Mouse (Mus musculus): ENCODE results near the gene Lrig3.
A peak's percentile ranks its signal among the peaks of the same experiment; 100 is the strongest.

The Lrig3 gene

DNA sequence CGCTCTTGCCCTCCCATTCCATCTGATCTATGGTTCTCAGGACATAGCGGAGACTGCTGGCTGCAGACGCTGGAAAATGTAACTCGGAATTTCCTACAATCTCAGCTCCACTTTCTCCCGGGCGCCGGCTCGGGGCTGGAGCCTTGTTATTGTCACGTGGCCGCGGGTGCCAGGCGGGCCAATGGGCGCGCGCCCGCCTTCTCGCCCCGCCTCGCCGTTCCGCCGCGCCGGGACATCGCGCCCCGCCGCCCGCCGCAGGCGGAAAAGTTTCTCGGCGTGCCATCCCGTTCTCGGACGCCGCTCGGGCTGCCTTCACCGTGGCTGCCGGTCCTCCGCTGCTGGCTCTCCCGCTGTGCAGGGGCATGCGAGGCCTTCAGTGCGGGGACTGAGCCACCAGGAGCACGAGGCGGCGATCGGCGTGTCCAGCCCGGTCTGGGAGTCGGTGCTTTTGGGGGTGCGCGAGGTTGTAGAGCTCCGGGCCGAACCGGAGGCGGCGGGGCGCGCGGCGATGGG is at the start of gene Lrig3:
Gene Lrig3 (plus strand): TSS at position 201 of the 513 bp plus-strand sequence.
- DNase-seq = peak; percentile 20

- DNase-seq = no peak
Measured at GRCm38 (mm10) chr10:125916781-125917180, 49.2 kb upstream of the Lrig3 start.

- no peak for DNase-seq
Measured at GRCm38 (mm10) chr10:125917436-125917871, 48.5 kb upstream of the Lrig3 start.

DNA sequence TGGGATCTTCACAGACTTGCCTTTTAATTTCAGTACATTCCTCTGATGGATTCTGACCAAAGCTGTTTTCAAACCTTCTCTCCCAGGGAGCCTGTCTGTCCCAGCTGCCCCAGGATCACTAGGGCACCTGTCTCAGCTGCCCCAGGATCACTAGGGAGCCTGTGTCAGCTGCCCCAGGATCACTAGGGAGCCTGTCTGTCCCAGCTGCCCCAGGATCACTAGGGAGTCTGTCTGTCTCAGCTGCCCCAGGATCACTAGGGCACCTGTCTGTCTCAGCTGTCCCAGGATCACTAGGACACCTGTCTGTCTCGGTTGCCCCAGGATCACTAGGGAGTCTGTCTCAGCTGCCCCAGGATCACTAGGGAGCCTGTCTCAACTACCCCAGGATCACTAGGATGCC is 47.0 kb upstream of the Lrig3 start:
- no peak for DNase-seq

DNA sequence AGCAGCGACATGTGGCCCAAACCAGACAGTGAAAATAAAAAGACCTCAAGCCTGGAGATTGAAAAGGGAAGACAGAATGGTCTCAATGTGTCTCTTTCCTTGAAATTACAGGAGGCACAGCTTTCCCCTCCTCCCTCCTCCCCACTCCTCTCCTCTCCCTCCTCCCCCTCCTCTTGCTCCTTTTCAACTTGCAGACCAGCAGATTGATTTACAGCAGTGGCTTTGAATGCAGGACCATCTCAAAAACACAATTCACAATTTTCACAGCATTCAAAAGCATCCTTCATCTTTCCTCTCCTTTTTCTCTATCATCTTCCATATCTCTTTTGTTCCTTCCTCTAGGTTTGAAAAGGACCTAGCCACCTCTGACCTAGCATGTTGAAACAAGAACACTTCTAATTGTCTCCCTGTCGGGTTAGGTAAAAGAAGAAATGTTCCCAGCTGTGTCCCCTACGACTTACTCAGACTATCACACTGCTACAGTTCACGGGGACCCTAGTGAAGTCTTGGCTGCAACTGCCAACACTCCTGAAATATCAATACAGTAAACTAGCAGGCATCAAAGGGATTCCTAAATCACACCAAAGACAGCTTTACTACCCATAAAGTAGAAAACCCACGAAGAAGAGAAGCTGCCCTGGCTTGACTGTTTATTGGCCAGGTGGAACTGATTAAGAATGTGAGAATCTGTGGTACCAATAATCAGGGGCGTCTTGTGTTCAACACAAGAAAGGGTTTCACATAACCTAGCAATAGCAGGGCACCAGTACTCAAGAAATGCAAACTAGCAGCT is 44.1 kb upstream of the Lrig3 start:
- DNase-seq = no peak

- no peak for DNase-seq
Measured at GRCm38 (mm10) chr10:125929961-125930360, 36.0 kb upstream of the Lrig3 start.

- no peak for DNase-seq
Measured at GRCm38 (mm10) chr10:125933388-125933787, 32.6 kb upstream of the Lrig3 start.

DNA sequence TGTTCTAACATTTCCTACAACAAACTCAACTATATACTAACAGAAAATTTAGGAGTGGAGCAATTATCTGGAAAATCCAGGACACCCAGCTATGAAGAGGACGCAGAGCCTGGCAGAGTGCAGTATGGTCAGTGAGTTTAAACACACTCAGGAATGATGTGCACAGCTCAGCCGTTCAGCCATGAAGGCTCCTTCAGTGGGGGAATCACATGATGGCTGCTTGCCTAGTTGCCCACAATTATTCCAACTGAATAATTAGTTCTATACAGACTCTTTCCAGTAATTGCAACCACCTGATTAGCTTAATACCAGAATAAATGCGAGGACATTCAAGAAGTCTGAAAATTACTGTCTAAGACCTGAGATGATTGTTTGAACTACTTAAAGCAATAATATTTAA is 31.9 kb upstream of the Lrig3 start:
- DNase-seq = no peak

- DNase-seq = no peak
Measured at GRCm38 (mm10) chr10:125937517-125938497, 28.2 kb upstream of the Lrig3 start.

GRCm38 (mm10) chr10:125938528-125939402 is 27.2 kb upstream of the Lrig3 start:
- DNase-seq = no peak

- no peak for DNase-seq
Measured at GRCm38 (mm10) chr10:125940316-125941059, 25.5 kb upstream of the Lrig3 start.

DNA sequence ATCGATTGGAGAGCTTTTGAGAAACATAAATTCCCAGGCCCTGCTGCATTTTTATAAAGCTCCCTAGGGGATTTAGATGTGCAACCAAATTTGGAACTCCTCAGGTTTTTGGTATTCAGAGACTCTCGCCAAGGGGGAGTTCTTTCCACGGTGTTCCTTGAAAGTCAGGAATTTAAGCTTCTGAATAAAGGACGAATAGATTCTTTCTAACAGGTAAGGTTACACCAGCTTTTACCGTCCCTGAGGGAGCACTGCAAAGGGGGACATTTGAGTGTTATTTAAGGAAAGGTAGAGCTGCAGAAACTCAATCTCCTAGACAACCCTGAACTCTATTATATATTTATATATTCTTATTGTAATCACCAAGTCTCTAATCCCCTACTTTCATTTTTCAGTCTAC is 22.9 kb upstream of the Lrig3 start:
- no peak for DNase-seq

- no peak for DNase-seq
Measured at GRCm38 (mm10) chr10:125944762-125945504, 21.0 kb upstream of the Lrig3 start.

DNA sequence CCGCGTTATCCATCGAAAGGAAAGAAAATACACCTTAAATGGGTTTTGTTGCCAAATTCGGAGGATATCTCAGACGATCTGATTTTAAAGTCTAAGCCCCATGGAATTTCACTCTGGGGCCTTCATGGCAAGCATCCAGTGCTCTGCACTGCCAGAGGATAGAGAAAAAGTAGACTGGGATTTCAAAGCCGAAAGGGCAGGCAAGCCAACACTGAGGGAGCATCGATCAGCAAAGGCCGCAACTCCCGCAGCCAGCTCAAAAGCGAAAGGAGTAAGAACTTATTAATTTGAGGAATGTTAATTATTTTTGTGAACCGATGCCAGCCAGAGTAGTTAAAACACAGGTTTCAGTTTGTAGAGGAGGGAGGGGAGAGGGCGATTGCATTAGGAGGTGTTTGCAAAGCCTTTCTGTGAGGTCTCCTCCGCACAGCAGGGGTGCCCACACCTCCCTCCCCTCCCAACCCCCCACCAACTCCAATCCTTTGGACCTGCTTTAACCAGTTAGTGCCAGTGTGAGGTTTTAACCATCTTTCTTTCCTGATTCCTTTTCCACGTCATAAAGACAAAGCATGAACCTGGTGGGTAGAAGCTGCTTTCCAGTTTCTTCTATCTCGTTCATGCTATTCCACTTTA is 17.0 kb upstream of the Lrig3 start:
- no peak for DNase-seq

DNA sequence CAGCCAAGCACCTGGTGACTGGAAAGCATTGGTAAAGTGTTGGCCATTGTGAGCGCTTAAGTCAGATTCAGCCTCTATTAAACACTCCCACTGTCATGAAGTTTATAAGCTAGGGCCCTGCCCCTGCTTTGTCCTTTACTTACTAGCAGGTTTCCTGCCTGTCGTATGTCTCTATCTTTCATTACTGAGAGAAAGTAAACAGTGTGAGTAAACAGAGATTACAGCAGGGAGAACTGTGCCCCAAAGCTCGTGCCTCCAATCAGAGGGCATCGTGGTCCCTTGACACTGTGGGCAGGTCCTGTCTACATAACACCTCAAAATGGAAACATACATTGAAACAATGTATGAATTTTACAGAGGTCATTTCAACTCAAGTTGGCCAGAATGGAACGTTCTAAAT is 14.3 kb upstream of the Lrig3 start:
- DNase-seq = no peak

GRCm38 (mm10) chr10:125954343-125954742 is 11.6 kb upstream of the Lrig3 start:
- DNase-seq = no peak

DNA sequence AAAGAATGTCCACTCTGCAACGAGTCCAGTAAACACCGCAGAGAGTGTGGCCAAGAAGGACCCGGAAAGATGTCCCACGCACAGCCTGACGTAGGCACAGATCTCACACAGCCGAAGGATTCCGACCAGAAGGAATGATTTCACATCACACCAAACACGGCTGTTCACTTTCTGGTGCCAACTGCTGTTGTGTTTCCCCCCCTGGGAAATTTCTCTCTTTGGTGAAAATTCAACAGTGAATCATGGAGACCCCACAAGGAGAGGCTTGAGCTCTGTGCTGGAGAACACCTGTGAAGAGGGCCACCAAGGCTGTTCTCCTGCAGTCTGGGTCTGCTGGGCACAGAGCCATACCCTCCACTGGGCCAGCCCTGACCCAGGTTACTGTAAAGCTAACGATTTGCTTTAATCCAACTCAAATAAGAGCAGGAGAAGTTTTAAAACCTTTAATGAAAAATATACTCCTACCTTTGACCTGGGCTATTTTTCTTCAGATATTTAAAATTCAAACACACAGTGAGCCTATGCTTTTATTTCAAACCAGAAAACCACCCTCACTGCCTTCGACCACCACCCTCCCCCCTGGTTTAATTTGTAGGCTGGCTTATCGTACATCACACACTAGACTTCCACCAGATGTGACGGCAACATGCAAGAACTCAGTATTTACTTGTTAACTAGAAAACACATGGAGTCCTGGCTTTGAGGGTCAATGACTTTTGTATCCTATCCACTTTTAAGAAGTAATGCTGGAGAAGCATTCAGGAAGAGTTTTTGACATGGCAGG is 11.0 kb upstream of the Lrig3 start:
- DNase-seq = no peak

- no peak for DNase-seq
Measured at GRCm38 (mm10) chr10:125961411-125962107, 4.4 kb upstream of the Lrig3 start.

DNA sequence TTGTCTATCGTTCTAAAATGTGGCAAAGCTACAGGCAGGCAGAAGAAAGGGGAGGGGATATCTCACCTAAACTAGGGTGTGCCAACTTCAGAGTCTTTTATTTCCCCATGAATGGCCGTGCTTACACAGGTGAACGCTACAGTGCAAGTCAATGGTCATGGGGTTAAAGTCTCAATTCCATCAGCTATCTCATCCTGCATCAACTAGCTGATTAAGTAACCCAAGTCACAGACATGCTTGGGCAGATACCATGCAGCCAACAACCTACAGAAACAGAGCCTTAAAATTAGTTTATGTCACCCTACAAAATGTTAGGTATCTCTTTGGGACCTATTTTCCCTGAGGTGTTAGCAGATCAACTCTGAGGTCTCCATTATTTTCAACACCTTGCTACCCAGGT is 1.3 kb upstream of the Lrig3 start:
- no peak for DNase-seq
